Mouse (Mus musculus) lung, adult 2 months (tissue): ENCODE measurements around the gene Arhgef28.

Experiments used
- CTCF ChIP-seq: fragments of 200-500 bp; IDR thresholded peaks from 2 replicates; pipeline ENCODE4 v1.5.1; 2011; ENCODE audit warnings: mild to moderate bottlenecking, low read length, control low read depth; ENCODE audit not compliant: insufficient read depth
- POLR2A ChIP-seq: fragments of 200-500 bp; IDR thresholded peaks from 2 replicates; pipeline ENCODE4 v1.6.1; 2011; ENCODE audit warnings: low read depth, mild to moderate bottlenecking, control low read depth, low read length, borderline replicate concordance; ENCODE audit errors: extremely low read depth

- TF ChIP-seq POLR2A (no peak), CTCF (no peak)
Measured at GRCm38 (mm10) chr13:98254921-98255320, 48.7 kb upstream of the Arhgef28 start.
